Mouse (Mus musculus): Measurements from ENCODE around the gene 4930539E08Rik.

Gene 4930539E08Rik

GRCm38 (mm10) chr17:28913200-28913599 lies 1.9 kb downstream of the 4930539E08Rik start:
- ChIA-PET POLR2A (interaction anchor here in 1 of 4 experiments (1.7 kb wide), 1 partner anchor 8 kb away, joined by 5 read pairs; no protein-coding TSS in a partner anchor), CTCF (interaction anchor here in 1 of 4 experiments (2.8 kb wide), 1 partner anchor 8 kb away, joined by 14 read pairs; no protein-coding TSS in a partner anchor)

- POLR2A ChIA-PET: interaction anchor here in 3 of 4 experiments (0.7 to 1.0 kb wide), 6 partner anchors 14 to 122 kb away, joined by 3 to 4 read pairs (median 3); partner anchors contain the start of gene Srsf3 (in 1 of the 3)
- CTCF ChIA-PET: interaction anchor here in 3 of 4 experiments (0.5 to 2.2 kb wide), 11 partner anchors 9 to 1810 kb away, joined by 3 to 13 read pairs (median 5); no protein-coding TSS in a partner anchor
These were observed 5.0 kb downstream of the 4930539E08Rik start for GRCm38 (mm10) chr17:28910139-28910538.

DNA sequence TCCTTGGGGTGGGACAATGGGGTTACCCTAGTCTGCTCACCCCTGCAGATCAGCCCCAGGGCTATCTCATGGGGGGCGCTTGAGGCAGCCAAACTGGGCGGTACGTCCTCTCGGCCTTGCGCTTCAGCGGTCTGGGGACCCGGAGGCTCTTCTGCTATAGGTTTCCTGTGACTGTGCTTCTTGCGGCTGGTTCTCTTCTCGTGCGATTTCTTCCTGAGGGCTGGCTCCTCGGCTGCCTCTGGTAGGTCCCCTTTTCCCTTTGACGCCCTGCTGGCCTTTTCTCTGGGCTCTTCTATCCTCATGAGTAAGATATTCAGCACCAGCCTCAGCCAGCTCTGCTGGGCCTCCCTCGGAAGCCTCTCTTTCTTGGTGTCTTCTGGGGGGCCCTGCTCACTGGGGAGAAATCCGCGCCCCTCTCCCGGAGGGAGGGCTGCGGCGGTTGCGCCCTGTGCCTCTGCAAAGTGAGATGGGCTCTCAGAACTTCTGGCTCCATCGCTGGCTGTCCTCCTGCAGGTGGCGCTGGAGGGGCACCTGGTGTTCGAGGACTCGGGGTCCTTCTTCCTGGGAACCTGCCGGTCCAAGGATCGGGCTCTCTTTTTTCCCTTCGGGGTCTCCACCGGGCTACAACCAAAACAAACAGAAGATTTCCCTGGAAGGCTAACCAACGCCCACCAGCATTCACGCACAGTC lies 5.7 kb downstream of the 4930539E08Rik start:
- POLR2A ChIA-PET: interaction anchor here (0.6 to 2.0 kb wide), 20 partner anchors 8 to 409 kb away, joined by 3 to 9 read pairs (median 3); partner anchors contain the start of gene Srsf3 (in 1 of the 4)
- CTCF ChIA-PET: interaction anchor here (0.5 to 2.2 kb wide), 21 partner anchors 8 to 1810 kb away, joined by 3 to 13 read pairs (median 5); no protein-coding TSS in a partner anchor

DNA sequence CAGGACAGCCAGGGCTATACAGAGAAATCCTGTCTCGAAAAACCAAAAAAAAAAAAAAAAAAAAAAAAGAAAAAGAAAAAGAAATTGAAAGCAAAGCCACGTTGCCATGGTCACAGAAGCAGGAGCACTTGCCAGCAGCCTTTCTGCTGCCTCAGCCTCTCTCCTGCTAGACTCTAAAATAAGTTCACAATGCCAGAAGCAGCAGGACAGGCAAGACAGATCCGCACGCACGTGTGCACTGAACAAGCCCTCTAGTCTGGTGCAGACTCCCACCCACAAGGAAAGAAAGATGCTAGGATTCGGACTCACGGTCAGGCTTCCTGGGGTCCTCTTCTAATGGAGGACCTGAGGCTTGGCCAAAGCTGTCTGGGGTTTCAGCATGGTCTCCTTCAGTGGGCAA lies 7.2 kb downstream of the 4930539E08Rik start:
- POLR2A ChIA-PET: interaction anchor here in 3 of 4 experiments (0.5 to 2.0 kb wide), 8 partner anchors 9 to 93 kb away, joined by 3 to 9 read pairs (median 4); no protein-coding TSS in a partner anchor
- CTCF ChIA-PET: interaction anchor here (0.6 to 1.7 kb wide), 6 partner anchors 19 to 355 kb away, joined by 3 to 8 read pairs (median 4); no protein-coding TSS in a partner anchor

DNA sequence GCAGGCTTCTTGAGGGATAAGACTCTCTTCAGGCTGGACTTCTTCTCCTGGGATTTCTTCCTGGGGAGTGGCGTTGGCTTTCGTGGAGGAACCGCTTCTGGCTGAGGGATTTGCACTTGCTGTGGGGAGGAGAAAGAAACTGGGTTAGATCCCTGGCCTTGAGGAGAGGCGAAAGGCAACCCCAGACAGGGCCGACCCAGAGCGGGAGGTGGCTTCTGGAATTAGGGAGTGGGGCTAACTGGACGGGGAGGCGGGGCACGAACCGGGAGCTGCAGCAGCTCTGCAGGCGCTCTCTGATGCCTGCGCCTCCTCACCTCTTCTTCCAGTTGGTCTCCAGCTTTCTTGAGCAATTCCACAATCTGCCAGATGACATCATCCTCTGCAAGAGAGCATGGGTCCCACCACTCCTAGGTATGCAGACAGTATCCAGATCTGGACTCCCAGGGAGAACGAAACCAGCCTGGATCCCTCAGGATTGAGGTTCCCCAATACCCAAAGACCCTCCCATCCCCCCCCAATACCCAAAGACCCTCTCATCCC lies 9.7 kb downstream of the 4930539E08Rik start:
- ChIA-PET CTCF (interaction anchor here (0.6 to 3.4 kb wide), 28 partner anchors 9 to 352 kb away, joined by 3 to 28 read pairs (median 3); partner anchors contain the start of genes 4930539E08Rik (in 1 of the 4) and Mapk14 (in 1 of the 4)), POLR2A (interaction anchor here in 3 of 4 experiments (0.7 to 2.8 kb wide), 13 partner anchors 9 to 188 kb away, joined by 3 to 14 read pairs (median 4); partner anchors contain the start of gene 4930539E08Rik (in 1 of the 3))

- POLR2A ChIA-PET: interaction anchor here in 3 of 4 experiments (0.7 to 2.8 kb wide), 14 partner anchors 9 to 189 kb away, joined by 3 to 14 read pairs (median 4); no protein-coding TSS in a partner anchor
- CTCF ChIA-PET: interaction anchor here (0.6 to 3.4 kb wide), 29 partner anchors 9 to 351 kb away, joined by 3 to 28 read pairs (median 4); partner anchors contain the start of genes 4930539E08Rik (in 1 of the 4) and Mapk14 (in 1 of the 4)
These were observed 10.4 kb downstream of the 4930539E08Rik start for GRCm38 (mm10) chr17:28904546-28905376.

GRCm38 (mm10) chr17:28901559-28901958 lies 13.6 kb downstream of the 4930539E08Rik start:
- POLR2A ChIA-PET: interaction anchor here in 3 of 4 experiments (0.5 to 2.6 kb wide), 38 partner anchors 7 to 363 kb away, joined by 3 to 22 read pairs (median 4); partner anchors contain the start of genes Kctd20 (in 1 of the 3), Mapk14 (in 1 of the 3), Srsf3 (in 1 of the 3) and Stk38 (in 1 of the 3)
- CTCF ChIA-PET: interaction anchor here (0.6 to 6.8 kb wide), 64 partner anchors 8 to 1033 kb away, joined by 3 to 39 read pairs (median 4); partner anchors contain the start of gene 4930539E08Rik (in 1 of the 4)

DNA sequence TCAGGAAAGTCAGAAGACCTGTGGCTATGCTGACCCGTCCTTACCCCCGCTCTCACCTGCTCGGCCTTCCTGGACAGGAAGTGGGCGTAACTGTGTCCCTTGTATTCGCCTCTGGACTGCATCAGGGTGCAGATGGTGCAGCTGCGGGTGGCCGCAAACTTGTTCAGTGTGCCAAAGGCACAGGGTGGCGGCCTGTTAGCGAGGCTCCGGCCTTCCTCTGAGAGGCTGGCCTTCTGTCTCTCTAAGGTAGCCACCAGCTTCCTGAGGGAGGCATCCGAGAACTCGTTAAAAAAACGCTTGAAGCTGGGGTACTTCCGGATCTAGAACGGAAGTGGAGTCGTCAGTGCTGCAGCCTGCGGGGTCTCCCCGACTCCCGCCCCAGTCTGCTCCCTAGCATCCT lies 15.7 kb downstream of the 4930539E08Rik start:
- POLR2A ChIA-PET: interaction anchor here in 3 of 4 experiments (0.6 to 6.5 kb wide), 32 partner anchors 9 to 208 kb away, joined by 3 to 63 read pairs (median 4); partner anchors contain the start of genes Brpf3 (in 1 of the 3), Mapk14 (in 1 of the 3) and Srsf3 (in 1 of the 3)
- CTCF ChIA-PET: interaction anchor here (0.6 to 6.8 kb wide), 11 partner anchors 10 to 530 kb away, joined by 3 to 69 read pairs (median 4); no protein-coding TSS in a partner anchor

GRCm38 (mm10) chr17:28898249-28898648 lies 16.9 kb downstream of the 4930539E08Rik start:
- ChIA-PET CTCF (interaction anchor here (0.6 to 6.8 kb wide), 10 partner anchors 15 to 344 kb away, joined by 3 to 69 read pairs (median 8); no protein-coding TSS in a partner anchor), POLR2A (interaction anchor here (0.5 to 6.5 kb wide), 36 partner anchors 9 to 592 kb away, joined by 3 to 63 read pairs (median 3); partner anchors contain the start of genes Srsf3 (in 2 of the 4), 4930539E08Rik (in 1 of the 4), Brpf3 (in 1 of the 4) and Pim1 (in 1 of the 4))

DNA sequence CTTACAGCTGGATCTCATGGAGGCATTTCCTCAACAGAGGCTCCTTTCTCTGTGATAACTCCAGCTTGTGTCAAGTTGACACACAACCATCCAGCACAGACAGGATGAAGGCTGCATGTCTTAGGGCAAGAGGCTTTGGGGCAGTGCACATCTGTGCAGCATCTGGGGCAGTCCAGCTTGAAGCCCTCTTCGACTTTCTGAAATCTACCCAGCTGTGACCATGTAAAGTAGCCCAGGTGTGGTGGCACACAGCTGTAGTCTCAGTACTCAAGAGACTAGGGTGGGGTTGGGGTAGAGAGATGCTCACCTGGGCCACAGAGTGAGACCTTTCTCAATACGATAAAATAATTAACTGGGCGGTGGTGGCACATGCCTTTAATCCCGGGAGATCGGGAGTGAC lies 17.3 kb downstream of the 4930539E08Rik start:
- POLR2A ChIA-PET: interaction anchor here (0.5 to 6.5 kb wide), 27 partner anchors 8 to 593 kb away, joined by 3 to 63 read pairs (median 4); partner anchors contain the start of genes Srsf3 (in 2 of the 4), 4930539E08Rik (in 1 of the 4), Brpf3 (in 1 of the 4) and Pim1 (in 1 of the 4)
- CTCF ChIA-PET: interaction anchor here (0.6 to 6.8 kb wide), 12 partner anchors 15 to 344 kb away, joined by 3 to 69 read pairs (median 4); no protein-coding TSS in a partner anchor

DNA sequence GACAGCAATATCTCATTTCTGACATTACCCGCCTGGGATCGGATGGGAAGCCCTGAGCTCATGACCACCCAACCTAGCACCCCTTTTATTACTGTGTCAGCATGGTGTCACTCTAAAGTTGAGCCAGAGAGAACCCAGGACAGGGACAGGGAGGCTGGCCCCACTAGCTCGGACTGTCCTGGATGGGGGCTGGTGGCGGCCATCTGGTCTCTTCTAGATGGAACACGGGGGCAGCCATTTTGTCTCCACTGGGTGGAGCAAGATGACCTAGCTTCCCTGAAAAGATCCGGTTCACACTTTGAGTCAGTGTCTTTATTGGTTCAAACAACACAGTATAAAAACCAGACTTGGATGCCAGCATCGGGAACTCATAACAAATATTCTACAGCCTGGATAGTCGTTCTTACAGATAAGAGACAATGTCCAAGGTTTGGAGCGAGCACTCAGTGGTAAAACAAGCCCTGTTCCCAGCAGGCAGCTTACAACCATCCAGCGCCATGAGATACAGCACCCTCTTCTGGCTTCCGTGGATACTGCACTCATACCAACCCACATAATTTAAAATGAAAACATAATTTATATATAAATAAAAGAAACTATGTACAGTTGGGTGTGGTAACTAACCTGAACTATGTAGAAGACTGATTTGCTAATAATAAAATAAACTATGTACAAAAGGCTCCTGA lies 18.9 kb downstream of the 4930539E08Rik start:
- CTCF ChIA-PET: interaction anchor here (0.6 to 6.8 kb wide), 24 partner anchors 9 to 1667 kb away, joined by 3 to 69 read pairs (median 5); no protein-coding TSS in a partner anchor
- POLR2A ChIA-PET: interaction anchor here in 3 of 4 experiments (0.6 to 6.5 kb wide), 89 partner anchors 7 to 451 kb away, joined by 3 to 63 read pairs (median 5); partner anchors contain the start of genes Srsf3 (in 3 of the 3), Stk38 (in 3 of the 3), Brpf3 (in 2 of the 3) and Mapk14 (in 2 of the 3)

DNA sequence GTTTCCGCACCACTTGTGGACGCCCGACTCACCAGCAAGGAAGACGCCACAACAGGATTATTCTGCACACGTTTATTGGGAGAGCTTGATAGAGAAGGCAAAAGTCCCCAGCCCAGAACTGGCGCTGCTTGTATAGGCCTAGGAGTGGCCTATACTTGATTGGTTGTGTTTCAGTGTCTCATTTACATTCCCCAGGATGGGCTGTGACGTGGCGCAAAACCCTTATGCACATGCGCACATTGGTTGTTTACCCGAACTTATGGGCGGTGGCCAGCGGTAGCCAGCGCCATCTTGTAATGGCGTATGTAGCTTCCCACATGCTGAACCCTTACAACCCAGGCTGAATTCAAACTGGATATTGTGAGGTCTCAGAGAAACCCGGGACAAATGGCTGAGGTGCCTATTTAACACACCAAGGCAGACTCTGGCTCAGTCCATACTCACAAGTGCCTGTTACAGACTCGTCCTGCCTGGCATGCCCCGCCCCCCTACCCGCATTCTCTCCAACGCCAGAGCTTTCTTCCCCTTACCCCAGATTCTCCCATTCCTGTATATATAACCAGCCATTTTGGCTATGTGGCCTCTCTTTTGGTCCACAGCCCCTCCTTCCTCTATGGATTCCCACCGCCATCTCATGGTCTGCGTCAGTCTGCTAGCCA lies 19.8 kb downstream of the 4930539E08Rik start:
- ChIA-PET CTCF (interaction anchor here (0.6 to 6.0 kb wide), 21 partner anchors 10 to 1668 kb away, joined by 3 to 69 read pairs (median 5); no protein-coding TSS in a partner anchor), POLR2A (interaction anchor here in 3 of 4 experiments (0.6 to 6.5 kb wide), 91 partner anchors 8 to 595 kb away, joined by 3 to 63 read pairs (median 5); partner anchors contain the start of genes Srsf3 (in 3 of the 3), Stk38 (in 3 of the 3), Brpf3 (in 2 of the 3) and Mapk14 (in 2 of the 3))

DNA sequence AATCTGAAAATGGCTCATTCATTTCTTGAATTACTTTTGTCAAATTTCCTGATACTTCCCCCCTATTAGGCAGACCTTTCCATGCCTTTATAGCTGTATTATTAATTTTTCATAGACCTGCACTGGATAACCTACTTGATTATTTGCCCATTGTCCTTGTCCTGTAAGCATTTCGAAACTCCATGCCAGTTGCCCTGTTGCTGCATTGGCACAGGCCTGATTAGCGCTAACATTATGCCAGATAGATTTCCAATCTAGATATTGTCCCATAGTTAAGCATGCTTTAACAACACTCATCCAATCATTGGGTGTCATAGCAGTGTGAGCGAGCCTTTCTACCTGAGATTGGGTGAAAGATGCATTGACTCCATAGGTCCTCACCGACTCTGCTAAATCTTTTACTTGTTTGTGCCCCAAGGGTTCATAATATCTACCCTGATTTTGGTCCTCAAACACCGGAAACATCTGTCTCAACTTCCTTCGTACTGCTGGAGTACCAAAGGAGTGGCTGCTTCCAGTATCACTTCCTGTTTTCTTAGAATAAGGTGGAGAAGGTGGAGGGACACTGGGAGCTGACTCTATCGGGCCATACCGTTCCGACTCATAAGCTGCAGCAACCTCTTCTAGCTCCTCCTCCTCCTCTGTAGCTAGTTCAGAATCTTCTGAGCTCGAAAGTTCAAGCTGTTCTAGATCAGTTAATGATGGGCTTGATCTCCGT lies 20.9 kb downstream of the 4930539E08Rik start:
- ChIA-PET CTCF (interaction anchor here in 2 of 4 experiments (0.5 to 6.0 kb wide), 4 partner anchors 12 to 798 kb away, joined by 3 to 69 read pairs (median 6); no protein-coding TSS in a partner anchor), POLR2A (interaction anchor here in 3 of 4 experiments (0.6 to 6.5 kb wide), 34 partner anchors 8 to 1715 kb away, joined by 3 to 63 read pairs (median 7); partner anchors contain the start of genes Srsf3 (in 2 of the 3), Stk38 (in 2 of the 3) and Mapk14 (in 1 of the 3))

DNA sequence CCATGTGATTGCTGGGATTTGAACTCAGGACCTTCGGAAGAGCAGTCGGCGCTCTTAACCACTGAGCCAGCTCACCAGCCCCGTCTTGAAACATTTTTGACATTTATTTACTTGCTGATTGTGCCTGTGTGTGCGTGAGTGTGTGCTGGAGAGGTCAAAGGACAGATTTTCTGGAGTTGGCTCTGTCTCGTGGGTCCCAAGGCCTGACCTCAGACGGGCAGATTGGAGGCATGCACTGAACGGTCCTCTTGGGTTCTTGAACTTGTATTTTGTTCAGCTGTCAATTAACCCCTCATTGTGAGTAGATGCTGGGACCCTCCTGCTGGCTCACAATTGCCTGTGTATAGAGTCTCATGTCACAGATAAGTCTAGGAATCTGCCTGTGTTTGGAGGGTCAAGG lies 28.9 kb downstream of the 4930539E08Rik start:
- CTCF ChIA-PET: interaction anchor here in 2 of 4 experiments (1.2 to 7.4 kb wide), 3 partner anchors 10 to 11 kb away, joined by 6 to 69 read pairs (median 11); no protein-coding TSS in a partner anchor
- POLR2A ChIA-PET: interaction anchor here in 3 of 4 experiments (0.6 to 6.8 kb wide), 5 partner anchors 9 to 99 kb away, joined by 3 to 46 read pairs (median 5); no protein-coding TSS in a partner anchor

All from embryonic stem cell, embryonic (primary cell).